Mouse (Mus musculus) embryonic facial prominence, embryonic 13.5 days (tissue): ENCODE measurements at regions not wholly inside any gene's neighbourhood (a gene's known extent, or its start where the extent isn't known, plus 50 kb on each side); places are given as distances from the start of the nearest gene placed in this dataset.

Experiments
- ATAC-seq: fragments of 200-750 bp; cut with Nextera tagmentation; 2 replicates; pipeline ENCODE4 v1.8.0; 2017; ENCODE audit warnings: low read depth; ENCODE audit not compliant: insufficient number of reproducible peaks, insufficient read depth, low FRiP score, low TSS enrichment
- H3K27ac ChIP-seq: fragments of 300-500 bp; sonication (generic); 2 replicates; pipeline ENCODE4 v1.5.1; 2015; ENCODE audit warnings: moderate library complexity, mild to moderate bottlenecking, inconsistent platforms
- H3K27me3 ChIP-seq: fragments of 300-500 bp; sonication (generic); 2 replicates; pipeline ENCODE4 v1.6.1; 2015; ENCODE audit warnings: mild to moderate bottlenecking, inconsistent platforms
- H3K36me3 ChIP-seq: fragments of 300-500 bp; sonication (generic); 2 replicates; pipeline ENCODE4 v1.6.1; 2015; ENCODE audit warnings: mild to moderate bottlenecking, inconsistent platforms
- H3K4me1 ChIP-seq: fragments of 300-500 bp; sonication (generic); 2 replicates; pipeline ENCODE4 v1.6.1; 2015; ENCODE audit warnings: inconsistent platforms
- H3K4me2 ChIP-seq: fragments of 300-500 bp; sonication (generic); 2 replicates; pipeline ENCODE4 v1.6.1; 2015; ENCODE audit warnings: moderate library complexity, mild to moderate bottlenecking, inconsistent platforms
- H3K4me3 ChIP-seq: fragments of 300-500 bp; sonication (generic); 2 replicates; pipeline ENCODE4 v1.5.1; 2015; ENCODE audit warnings: mild to moderate bottlenecking, inconsistent platforms
- H3K9ac ChIP-seq: fragments of 300-500 bp; sonication (generic); 2 replicates; pipeline ENCODE4 v1.6.1; 2015; ENCODE audit warnings: mild to moderate bottlenecking, inconsistent platforms
- H3K9me3 ChIP-seq: fragments of 300-500 bp; sonication (generic); 2 replicates; pipeline ENCODE4 v1.6.1; 2016; ENCODE audit warnings: inconsistent platforms
- WGBS: fragments of 180-500 bp; shearing (Covaris S2); methylation state at CpG from one replicate; pipeline ENCODE4 v1.1.7; 2015; ENCODE audit warnings: mixed read lengths; 5-methylcytosine and 5-hydroxymethylcytosine counted together

DNA sequence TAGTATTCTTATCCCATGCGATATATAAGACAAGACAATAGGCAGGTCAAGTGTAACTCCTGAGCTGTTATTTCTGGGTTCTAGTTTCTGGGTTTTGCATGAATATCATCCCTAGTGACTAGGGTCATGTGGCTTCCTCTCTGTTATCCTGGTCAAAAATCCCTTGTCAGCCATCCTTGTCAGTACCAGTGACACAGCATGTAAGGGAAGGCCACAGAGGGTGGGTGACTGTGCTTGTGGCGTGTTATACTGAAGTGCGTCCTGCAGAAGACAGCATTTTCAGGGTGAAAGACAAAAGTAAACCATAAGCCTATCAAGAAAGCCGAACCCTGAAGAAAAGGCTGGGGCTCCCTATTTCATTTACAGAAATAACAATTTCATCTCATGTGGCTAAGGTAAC is 50.7 kb upstream of the Echdc3 start:
- H3K27ac ChIP-seq: no peak overlapping the region
- no peaks in the 10 kb centered on the region; the same call in 1 of the 2 replicates for H3K9me3 ChIP-seq
- H3K4me1 ChIP-seq: peaks cover 18% of the 10 kb centered on the region; the same call in 1 of the 2 replicates
- WGBS: 93% methylated on average over 4 of the region's 4 CpGs
- no peaks in the 10 kb centered on the region for H3K36me3 ChIP-seq
- no peak overlapping the region for H3K4me3 ChIP-seq
- no peak overlapping the region for H3K4me2 ChIP-seq
- ATAC-seq: no peak
- no peak overlapping the region for H3K9ac ChIP-seq
- H3K27me3 ChIP-seq: no peaks in the 10 kb centered on the region

DNA sequence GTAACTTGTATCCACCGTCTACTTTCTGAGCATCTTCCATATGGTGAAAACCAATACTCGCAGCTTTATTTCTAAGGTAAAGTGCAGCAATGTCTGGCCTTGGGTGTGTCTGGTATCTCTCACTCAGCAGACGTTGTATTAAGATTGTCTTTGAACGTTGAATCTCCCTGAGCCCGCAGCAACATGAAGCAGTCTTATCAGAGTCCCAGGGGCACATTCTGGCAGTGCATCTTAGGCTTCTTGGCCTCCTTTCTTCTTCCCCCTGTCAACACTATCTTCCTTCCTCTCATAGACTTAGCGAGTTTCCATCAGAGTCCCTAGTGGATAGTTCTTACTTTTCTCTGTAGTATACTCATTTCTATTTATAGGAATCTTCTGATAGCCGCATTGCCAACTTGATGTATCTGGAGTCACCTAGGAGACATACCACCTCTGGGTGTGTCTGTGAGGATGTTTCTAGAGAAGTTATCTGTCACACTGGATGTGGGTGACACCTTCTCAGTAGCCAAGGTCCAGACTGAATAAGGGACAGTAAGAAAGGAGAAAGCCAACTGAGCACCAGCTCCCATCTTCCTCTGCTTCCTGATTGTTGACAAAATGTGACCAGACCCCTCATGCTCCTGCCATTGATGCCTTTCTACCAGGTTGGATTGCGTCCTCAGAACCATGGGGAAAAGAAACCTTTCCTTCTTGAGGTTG is 51.4 kb upstream of the Echdc3 start:
- WGBS: 86% methylated on average over 8 of the region's 8 CpGs

DNA sequence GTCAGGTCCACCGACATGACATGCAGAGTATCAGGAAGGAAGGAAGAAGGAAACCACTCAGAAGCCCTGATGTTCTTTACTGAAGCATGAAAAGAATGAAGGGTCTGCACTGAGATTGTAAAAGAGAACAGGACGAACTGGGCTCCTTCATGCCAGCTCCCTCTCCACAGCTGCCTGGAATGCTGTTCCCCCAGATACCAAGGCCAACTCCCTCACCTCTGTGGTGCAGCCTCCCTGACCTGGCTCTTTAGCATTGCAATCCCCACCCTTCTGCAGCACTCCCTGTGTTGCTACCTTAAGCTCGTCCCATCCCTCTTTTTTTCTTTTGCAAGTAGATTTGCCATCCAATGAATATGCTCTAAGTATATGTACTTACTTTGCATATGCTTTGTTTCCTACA is 52.3 kb upstream of the Echdc3 start:
- Histone ChIP-seq H3K4me2 (no peak overlapping the region), H3K9me3 (no peaks in the 10 kb centered on the region; the same call in 1 of the 2 replicates), H3K27me3 (no peaks in the 10 kb centered on the region), H3K36me3 (no peaks in the 10 kb centered on the region), H3K9ac (no peak overlapping the region), H3K4me1 (peaks cover 23% of the 10 kb centered on the region; the same call in 1 of the 2 replicates), H3K4me3 (no peak overlapping the region), H3K27ac (no peak overlapping the region)
- 67% methylated on average over 3 of the region's 3 CpGs for WGBS
- no peak for ATAC-seq

More for the DNA sequence above, 51.4 kb upstream of the Echdc3 start:
- H3K9me3 ChIP-seq: no peaks in the 10 kb centered on the region; the same call in 1 of the 2 replicates
- H3K4me2 ChIP-seq: no peak overlapping the region
- no peak overlapping the region for H3K27ac ChIP-seq
- H3K4me3 ChIP-seq: no peak overlapping the region
- no peak overlapping the region for H3K9ac ChIP-seq
- ATAC-seq: no peak
- H3K4me1 ChIP-seq: peaks cover 23% of the 10 kb centered on the region; the same call in 1 of the 2 replicates
- H3K27me3 ChIP-seq: no peaks in the 10 kb centered on the region
- no peaks in the 10 kb centered on the region for H3K36me3 ChIP-seq

DNA sequence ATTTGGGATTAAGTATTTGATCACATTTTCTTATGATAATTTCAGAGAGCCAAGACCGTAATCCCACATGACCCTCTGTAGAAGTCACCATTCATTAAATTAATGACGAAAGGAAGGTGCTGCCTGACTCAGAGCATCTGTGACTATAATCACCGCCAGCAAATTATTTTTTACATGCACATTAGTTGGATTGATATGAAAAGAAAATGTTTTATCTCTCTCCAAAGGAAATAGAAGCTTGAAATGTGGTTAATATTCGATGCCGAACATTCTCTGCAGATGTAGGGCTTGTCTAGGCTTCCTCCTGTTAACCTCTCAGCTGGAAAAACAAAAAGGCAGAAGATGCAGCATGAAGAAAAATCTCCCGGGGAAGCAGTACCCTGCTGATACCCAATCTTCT is 54.2 kb upstream of the Echdc3 start:
- peak overlapping the region; percentile 15; the same call in 1 of the 2 replicates for H3K4me2 ChIP-seq

DNA sequence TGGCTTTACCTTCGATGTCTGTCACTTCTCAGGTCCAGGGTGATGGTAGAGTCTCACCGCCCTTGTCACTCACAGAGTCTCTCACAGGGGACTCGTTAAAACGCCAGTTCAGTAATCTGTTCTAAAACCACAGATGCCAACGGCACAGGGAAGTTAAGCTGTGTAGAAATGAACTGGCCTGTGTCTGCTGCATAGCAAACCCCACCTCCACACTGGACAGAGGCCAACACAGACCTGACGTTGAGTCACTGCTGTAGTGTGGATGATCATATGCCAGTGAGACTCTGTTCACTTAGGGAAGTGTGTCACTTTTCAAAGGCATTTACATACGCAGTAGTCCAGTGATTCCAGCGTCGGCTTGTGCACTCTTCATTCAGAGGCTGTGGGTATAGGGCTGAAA is 54.7 kb upstream of the Echdc3 start:
- ATAC-seq: no peak
- Histone ChIP-seq H3K9me3 (no peaks in the 10 kb centered on the region; the same call in 1 of the 2 replicates), H3K9ac (no peak overlapping the region), H3K4me3 (no peak overlapping the region), H3K27me3 (no peaks in the 10 kb centered on the region), H3K4me1 (peaks cover 15% of the 10 kb centered on the region; the same call in 1 of the 2 replicates), H3K4me2 (peak overlapping the region; percentile 15; the same call in 1 of the 2 replicates), H3K27ac (no peak overlapping the region), H3K36me3 (no peaks in the 10 kb centered on the region)
- WGBS: 37% methylated on average over 9 of the region's 9 CpGs

More for the DNA sequence above, 54.2 kb upstream of the Echdc3 start:
- Histone ChIP-seq H3K27me3 (no peaks in the 10 kb centered on the region), H3K4me3 (no peak overlapping the region), H3K4me1 (peaks cover 15% of the 10 kb centered on the region; the same call in 1 of the 2 replicates), H3K9ac (no peak overlapping the region), H3K9me3 (no peaks in the 10 kb centered on the region; the same call in 1 of the 2 replicates), H3K36me3 (no peaks in the 10 kb centered on the region), H3K27ac (no peak overlapping the region)
- 59% methylated on average over 6 of the region's 6 CpGs for WGBS
- no peak for ATAC-seq

DNA sequence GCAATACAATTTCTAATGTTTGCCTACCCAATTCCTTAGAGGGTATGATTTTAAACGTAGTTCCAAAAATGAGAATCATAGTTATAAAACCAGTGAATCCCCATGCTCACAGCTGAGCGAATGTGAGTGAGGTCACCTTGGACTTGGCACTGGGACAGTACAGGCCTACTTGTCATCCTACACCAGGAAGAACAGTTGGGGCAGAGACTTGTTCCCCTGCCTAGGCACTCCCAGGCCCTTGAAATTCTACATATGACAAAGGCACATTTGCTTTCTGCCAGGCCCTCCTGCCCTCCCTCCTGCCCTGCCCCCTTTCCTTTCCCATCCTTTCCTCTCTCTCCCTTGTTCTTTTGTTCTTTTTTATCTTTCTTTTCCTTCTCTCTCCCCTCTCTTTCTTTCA is 50.0 kb upstream of the Usp6nl start:
- no peak overlapping the region for H3K4me3 ChIP-seq
- WGBS: 86% methylated on average over 2 of the region's 2 CpGs
- no peaks in the 10 kb centered on the region for H3K27me3 ChIP-seq
- peaks cover 22% of the 10 kb centered on the region for H3K4me1 ChIP-seq
- no peak for ATAC-seq
- no peaks in the 10 kb centered on the region for H3K36me3 ChIP-seq
- H3K9me3 ChIP-seq: no peaks in the 10 kb centered on the region
- no peak overlapping the region for H3K9ac ChIP-seq
- no peak overlapping the region for H3K27ac ChIP-seq
- H3K4me2 ChIP-seq: no peak overlapping the region
